Mouse (Mus musculus) kidney, postnatal 25 days (tissue): ENCODE results near the gene Sly.
"Not testable (repeated sequence)": the region's sequence is repeated elsewhere in the genome, so short reads cannot be mapped to it uniquely, and the experiment has no call there.

Source experiments
- DNase-seq, 2 experiments: peaks; one replicate each; pipeline ENCODE4 v3.0.0; 2021; ENCODE audit warnings: mixed read lengths in 2 of 2

The Sly gene

GRCm38 (mm10) chrY:57186888-57187287 lies at the start of gene Sly:
TSS of gene Sly (plus strand) at chrY:57187188.
- not testable (repeated sequence) for DNase-seq
